Mouse (Mus musculus): ENCODE measurements around the gene Nek1. TPM values are rescaled to one million over a fixed set of nuclear protein-coding genes. Genes with fewer than 3 reads are reported as not detected.

The Nek1 gene
- polyA plus RNA-seq (2012; rRNA removed), result 2.4 and 2.6 TPM in 2 replicates

DNA sequence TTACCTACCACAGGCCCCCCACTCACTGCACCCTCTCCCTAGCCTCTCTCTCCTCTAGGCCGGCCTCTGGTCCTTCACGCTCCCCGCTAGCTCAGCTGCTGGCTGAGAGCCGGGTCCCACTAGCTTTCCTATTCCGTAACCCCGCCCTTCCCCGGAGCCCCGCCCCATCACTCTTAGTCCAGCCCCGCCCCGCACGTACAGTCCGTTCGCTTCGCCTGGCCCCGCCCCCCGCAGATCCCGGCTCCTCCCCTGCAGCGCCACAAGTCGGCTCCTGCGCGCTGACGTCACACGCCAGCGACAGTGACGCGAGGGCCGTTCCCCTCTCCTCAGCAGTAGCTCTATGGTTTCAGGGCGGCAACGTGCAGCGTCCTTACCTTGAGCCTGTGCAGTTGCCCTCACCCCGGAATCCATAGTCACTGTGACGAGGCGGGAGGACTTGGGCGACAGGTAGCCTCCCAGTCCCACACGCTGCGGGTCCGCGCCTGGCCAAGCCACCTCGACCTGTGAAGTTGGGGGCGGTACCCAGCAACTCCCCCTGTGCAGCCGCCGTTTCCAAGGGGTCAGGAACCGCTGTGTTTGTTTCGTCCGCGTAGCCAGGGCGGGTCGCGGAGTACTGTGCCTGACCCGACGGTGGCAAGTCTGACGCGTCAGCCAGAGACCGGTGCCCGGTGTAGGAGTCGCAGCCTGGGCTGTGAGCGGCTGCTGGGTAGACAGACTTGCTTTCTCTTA, at the start of gene Nek1:
Gene Nek1 (plus strand): TSS at position 286 of the 729 bp plus-strand sequence.

DNA sequence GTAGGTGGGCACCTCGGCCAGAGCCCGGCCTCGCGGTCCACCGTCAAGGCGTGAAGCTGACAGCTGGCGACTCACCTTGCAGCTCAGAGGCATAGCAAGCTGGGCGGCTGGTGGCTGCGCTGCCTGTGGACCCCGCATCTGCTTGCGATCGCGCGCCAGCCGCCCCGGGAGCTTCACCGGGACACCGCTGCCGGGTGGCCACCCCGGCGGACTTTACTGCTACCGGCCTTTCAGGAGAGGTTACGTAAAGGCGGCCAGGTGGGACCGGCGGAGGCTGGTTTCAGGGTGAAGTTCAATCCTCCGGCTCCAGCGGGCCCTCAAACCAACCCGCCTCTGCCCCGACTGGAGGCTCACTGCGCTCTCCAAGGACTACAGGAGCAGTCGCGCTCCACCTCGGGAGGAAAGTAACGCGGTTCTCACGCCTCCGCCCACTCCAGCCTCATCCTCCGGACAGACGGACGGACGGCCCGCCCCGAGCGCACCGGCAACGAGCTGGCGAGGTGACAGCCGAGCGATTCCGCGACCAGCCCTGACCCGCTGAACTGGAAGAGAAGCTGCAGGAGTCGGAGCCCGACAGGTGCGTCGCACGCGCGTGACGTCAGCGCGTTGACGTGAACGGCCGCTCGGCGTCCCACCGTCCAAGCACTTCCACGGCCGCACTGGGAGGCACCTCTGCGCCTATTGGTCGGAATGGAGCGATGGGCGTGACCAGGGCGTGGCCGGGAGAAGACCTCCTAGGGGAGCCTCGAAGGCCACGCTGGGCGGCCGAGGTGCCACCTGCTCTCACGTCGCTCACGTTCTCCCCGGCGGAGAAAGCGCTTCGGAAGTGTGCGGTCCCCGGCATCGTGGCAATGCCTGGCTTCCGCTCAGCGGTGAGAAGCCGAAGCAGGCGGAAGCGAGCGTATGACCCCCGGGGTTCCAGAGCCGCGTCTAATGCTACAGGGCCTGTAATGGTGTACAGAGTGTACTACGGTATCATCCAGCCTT, 10.0 kb upstream of the Nek1 start, which contains the start of gene Clcn3:
Gene Clcn3 (minus strand): TSS at position 600 of the 987 bp plus-strand sequence.

Other genes starting within 250 kb of the Nek1 start
- gene Hpf1, start 102.8 kb upstream of the Nek1 start, polyA plus RNA-seq (2012; rRNA removed), result 17.5 and 19.6 TPM in 2 replicates
- gene Clcn3, start 9.9 kb upstream of the Nek1 start, polyA plus RNA-seq (2012; rRNA removed), result 19.4 and 20.4 TPM in 2 replicates
- 0.84 and 0.89 TPM in 2 replicates for gene Sh3rf1, start 230.7 kb downstream of the Nek1 start, polyA plus RNA-seq (2012; rRNA removed)

All from liver, embryonic 18 days (tissue).